Mouse (Mus musculus): ENCODE data around the gene Fuca1.

DNA sequence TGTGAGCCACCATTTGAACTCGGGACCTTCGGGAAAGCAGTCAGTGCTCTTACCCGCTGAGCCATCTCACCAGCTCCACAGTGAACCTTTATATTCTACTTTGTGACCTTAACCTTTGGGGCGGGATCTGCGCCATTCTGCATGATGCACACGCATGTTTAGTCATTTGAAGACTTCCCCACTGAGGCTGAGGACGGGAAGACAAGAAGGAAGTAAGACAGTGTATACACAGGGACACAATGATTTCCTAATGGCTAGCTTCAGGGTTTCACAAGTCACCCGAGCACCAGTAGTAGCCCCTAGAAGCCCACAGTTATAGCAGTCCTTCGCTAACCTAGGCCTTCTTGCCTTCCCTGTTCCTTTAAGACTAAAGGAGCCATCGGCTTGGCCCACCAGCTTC lies 25.2 kb downstream of the Fuca1 start:
- TF ChIP-seq CTCF (IDR thresholded peaks at IDR 0.05; ENCODE audit: borderline replicate concordance, insufficient read depth, low read depth, low read length): no peak
- TF ChIP-seq POLR2A (IDR thresholded peaks at IDR 0.05; ENCODE audit: borderline replicate concordance, insufficient read depth, low read length): no peak

Data from cerebellum, adult 2 months (tissue).